Mouse (Mus musculus): Measurements from ENCODE around the gene Tppp3. TPM values are rescaled to one million over a fixed set of nuclear protein-coding genes. Genes with fewer than 3 reads are reported as not detected.

Tppp3 gene
- total RNA-seq, 2 experiments from 2014 or later: 24.0 to 43.0 TPM

- DNase-seq (ENCODE audit: low spot score in 2 of 2): no peak
Measured at GRCm38 (mm10) chr8:105437078-105437748, 34.1 kb downstream of the Tppp3 start.

DNA sequence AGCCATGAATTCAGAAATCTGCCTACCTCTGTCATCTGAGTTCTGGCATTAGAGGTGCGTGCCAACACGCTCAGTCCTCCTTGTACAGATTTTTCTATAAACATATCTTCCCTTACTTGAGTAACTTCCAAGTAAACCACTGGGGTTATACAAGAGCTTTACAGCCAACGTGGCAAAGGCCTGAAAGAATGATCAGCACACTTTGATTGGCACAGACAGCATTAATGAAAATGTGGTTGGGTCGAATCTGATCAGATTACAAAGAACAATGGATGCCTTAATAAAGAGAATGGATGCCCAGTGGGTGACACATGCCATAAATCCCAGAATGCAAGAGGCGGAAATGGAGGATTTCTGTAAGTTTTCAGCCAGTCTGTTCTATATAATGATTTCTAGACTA, 35.1 kb downstream of the Tppp3 start:
- no peak for DNase-seq (ENCODE audit: low spot score in 2 of 2)

GRCm38 (mm10) chr8:105434136-105434535, 37.2 kb downstream of the Tppp3 start:
- DNase-seq (ENCODE audit: low spot score in 2 of 2): no peak

GRCm38 (mm10) chr8:105433511-105433910, 37.8 kb downstream of the Tppp3 start:
- DNase-seq (ENCODE audit: low spot score in 2 of 2): no peak

DNA sequence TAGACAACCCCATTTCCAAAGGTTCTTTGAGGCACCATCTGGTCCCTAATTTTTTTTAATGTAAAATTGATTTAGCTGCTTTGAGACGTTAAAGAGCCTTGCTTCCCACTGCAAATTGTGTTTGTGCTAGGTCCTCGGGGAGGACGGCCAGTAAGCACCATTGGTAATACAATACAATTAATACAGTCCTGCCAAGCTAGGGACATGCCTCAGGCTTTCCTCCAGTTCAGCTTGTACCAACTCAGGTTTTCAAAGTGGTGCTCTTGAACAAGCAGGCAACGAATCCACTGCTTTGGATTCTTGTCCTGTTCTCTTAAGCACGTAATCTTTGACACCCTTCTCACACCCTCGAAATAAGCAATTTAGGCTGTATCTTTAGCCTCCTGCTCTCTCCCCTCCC, 38.3 kb downstream of the Tppp3 start:
- DNase-seq (ENCODE audit: low spot score in 2 of 2): no peak

- DNase-seq (ENCODE audit: low spot score in 2 of 2): no peak
Measured at GRCm38 (mm10) chr8:105431743-105432515, 39.4 kb downstream of the Tppp3 start.

- no peak for DNase-seq (ENCODE audit: low spot score in 2 of 2)
Measured at GRCm38 (mm10) chr8:105426878-105427277, 44.4 kb downstream of the Tppp3 start.

DNA sequence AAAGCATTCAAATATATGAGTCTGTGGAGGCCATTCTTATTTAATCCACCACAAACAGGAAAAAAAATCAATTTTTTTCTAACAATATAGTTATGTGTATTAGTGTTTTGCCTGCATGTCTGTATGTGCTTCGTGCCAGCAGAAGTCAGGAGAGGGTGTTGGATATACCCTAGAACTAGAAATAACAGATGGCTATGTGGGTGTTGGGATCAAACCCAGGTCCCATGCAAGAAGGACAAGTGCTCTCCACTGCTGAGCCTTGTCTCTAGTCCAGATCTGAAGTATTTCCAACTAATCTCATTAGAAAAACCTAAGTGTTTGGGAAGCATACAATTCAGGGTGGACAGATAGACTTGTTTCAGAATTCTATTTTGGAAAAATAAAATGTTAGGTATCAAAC, 49.3 kb downstream of the Tppp3 start:
- no peak for DNase-seq (ENCODE audit: low spot score in 2 of 2)

DNA sequence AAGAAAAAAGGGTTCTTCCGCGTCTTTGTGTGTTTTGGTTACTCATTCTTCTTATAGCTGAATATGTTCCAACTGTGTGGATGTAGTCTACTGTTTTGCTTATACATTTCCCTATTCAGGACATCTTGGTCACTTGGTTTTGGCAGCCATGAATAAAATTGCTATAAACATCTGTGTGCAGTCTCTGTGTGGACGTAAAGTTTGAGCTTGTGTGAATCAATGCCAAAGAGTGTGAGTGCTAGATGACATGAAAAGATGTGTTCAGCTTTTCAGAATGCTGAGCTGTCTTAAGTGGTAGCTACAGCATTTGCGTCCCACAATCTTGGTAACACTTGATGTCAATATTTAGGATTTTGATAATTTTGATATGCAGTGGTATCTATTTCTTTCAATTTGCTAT, 51.5 kb downstream of the Tppp3 start:
- DNase-seq (ENCODE audit: low spot score in 2 of 2): no peak

DNA sequence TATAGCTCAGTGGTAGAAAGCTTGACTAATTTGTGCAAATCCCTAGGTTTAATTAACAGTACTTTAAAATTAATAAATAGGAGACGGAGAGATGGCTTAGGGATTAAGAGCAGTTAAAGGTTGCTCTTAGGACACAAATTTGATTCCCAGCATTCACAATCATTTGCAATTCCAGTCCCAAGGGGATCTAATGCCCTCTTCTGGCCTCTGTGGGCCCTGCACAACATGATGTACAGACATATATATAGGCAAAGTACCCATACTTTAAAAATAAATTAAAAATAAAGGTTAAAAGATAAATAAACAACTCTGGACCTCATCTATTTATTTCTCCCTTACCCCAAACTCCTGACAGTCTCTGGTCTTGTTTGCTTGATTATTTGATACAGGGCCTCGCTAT, 52.3 kb downstream of the Tppp3 start:
- DNase-seq (ENCODE audit: low spot score in 2 of 2): no peak

Other genes starting within 250 kb of the Tppp3 start
- 10 to 100 TPM; 23.4 to 32.0 TPM for gene D230025D16Rik, start 246.4 kb downstream of the Tppp3 start, total RNA-seq (2021)
- gene B3gnt9, start 216.4 kb downstream of the Tppp3 start, total RNA-seq (2021): 1 to 10 TPM; 2.7 to 3.2 TPM
- 10 to 100 TPM; 13.1 to 15.5 TPM for gene Tradd, start 206.9 kb downstream of the Tppp3 start, total RNA-seq (2021)
- 1 to 10 TPM; 3.7 to 4.3 TPM for gene Fbxl8, start 206.9 kb downstream of the Tppp3 start, total RNA-seq (2021)
- gene Hsf4, start 201.7 kb downstream of the Tppp3 start, total RNA-seq (2021): 1 to 10 TPM; 2.2 to 4.3 TPM
- gene Nol3, start 195.4 kb downstream of the Tppp3 start, total RNA-seq (2021): 10 to 100 TPM in 1 of 2 experiments, 1 to 10 TPM in 1; 6.7 to 20.3 TPM
- 1 to 10 TPM; 2.2 to 2.8 TPM for gene 4931428F04Rik, start 181.7 kb downstream of the Tppp3 start, total RNA-seq (2021)
- gene Exoc3l, start 175.4 kb downstream of the Tppp3 start, total RNA-seq (2021): 10 to 100 TPM; 15.6 to 17.2 TPM
- gene E2f4, start 173.9 kb downstream of the Tppp3 start, total RNA-seq (2021): 10 to 100 TPM; 43.2 to 44.9 TPM
- gene Elmo3, start 165.9 kb downstream of the Tppp3 start, total RNA-seq (2021): 1 to 10 TPM; 4.5 to 6.9 TPM
- gene Lrrc29, start 145.2 kb downstream of the Tppp3 start, total RNA-seq (2021): 1 to 10 TPM; 3.1 to 3.8 TPM
- 10 to 100 TPM; 55.6 to 69.6 TPM for gene Tmem208, start 145.2 kb downstream of the Tppp3 start, total RNA-seq (2021)
- 1 to 10 TPM; 8.3 to 8.6 TPM for gene Fhod1, start 123.6 kb downstream of the Tppp3 start, total RNA-seq (2021)
- gene Slc9a5, start 122.7 kb downstream of the Tppp3 start, total RNA-seq (2021): under 1 TPM; 0.58 to 0.93 TPM
- under 1 TPM; 0.17 to 0.67 TPM for gene Plekhg4, start 98.3 kb downstream of the Tppp3 start, total RNA-seq (2021)
- under 1 TPM in 1 of 2 experiments, not detected in 1; 0.13 TPM for gene Kctd19, start 58.0 kb downstream of the Tppp3 start, total RNA-seq (2021)
- 1 to 10 TPM; 3.3 to 4.5 TPM for gene Lrrc36, start 58.0 kb downstream of the Tppp3 start, total RNA-seq (2021)
- gene Zdhhc1, start 25.4 kb upstream of the Tppp3 start, total RNA-seq (2021): 10 to 100 TPM; 18.1 to 18.3 TPM
- under 1 TPM; 0.16 to 0.53 TPM for gene Hsd11b2, start 47.2 kb upstream of the Tppp3 start, total RNA-seq (2021)
- 100 to 1,000 TPM; 118 to 121 TPM for gene Atp6v0d1, start 94.5 kb upstream of the Tppp3 start, total RNA-seq (2021)
- gene Ripor1, start 133.7 kb upstream of the Tppp3 start, total RNA-seq (2021): 10 to 100 TPM; 25.9 to 32.9 TPM
- gene Ctcf, start 165.0 kb upstream of the Tppp3 start, total RNA-seq (2021): 10 to 100 TPM; 54.2 to 55.2 TPM
- 1 to 10 TPM; 3.3 to 5.3 TPM for gene Agrp, start 165.9 kb upstream of the Tppp3 start, total RNA-seq (2021)
- gene Carmil2, start 214.7 kb upstream of the Tppp3 start, total RNA-seq (2021): 1 to 10 TPM; 2.0 to 2.9 TPM
- 10 to 100 TPM; 21.1 to 23.9 TPM for gene Acd, start 229.6 kb upstream of the Tppp3 start, total RNA-seq (2021)
- gene Pard6a, start 229.6 kb upstream of the Tppp3 start, total RNA-seq (2021): 10 to 100 TPM in 1 of 2 experiments, 1 to 10 TPM in 1; 7.5 to 14.2 TPM
- gene 4933405L10Rik, start 236.1 kb upstream of the Tppp3 start, total RNA-seq (2021): not detected
- 1 to 10 TPM; 3.0 to 3.5 TPM for gene Enkd1, start 236.7 kb upstream of the Tppp3 start, total RNA-seq (2021)

Data from adrenal gland, adult 18-20 months (tissue).